Mouse (Mus musculus): Measurements from ENCODE around the gene Gm13420. TPM values are rescaled to one million over a fixed set of nuclear protein-coding genes. Genes with fewer than 3 reads are reported as not detected.
A peak's percentile ranks its signal among the peaks of the same experiment; 100 is the strongest.
"Not testable (repeated sequence)": the region's sequence is repeated elsewhere in the genome, so short reads cannot be mapped to it uniquely, and the experiment has no call there.

Gene Gm13420
- 1.7 TPM in 2 replicates for polyA plus RNA-seq (2015; fragmentation: Nextera tagmentation; extraction: Ambion mirVana)

GRCm38 (mm10) chr2:29751497-29751896 lies at the start of gene Gm13420:
TSS of gene Gm13420 (minus strand) at chr2:29751685.
- H3K9me3 ChIP-seq: no peaks in the 10 kb centered on the region
- peaks cover 56% of the 10 kb centered on the region for H3K27me3 ChIP-seq
- WGBS: 7% methylated on average over 28 of the region's 28 CpGs
- peak within 1 kb of the TSS; percentile 55 for H3K4me2 ChIP-seq
- peak within 1 kb of the TSS; percentile 62 for H3K27ac ChIP-seq
- H3K9ac ChIP-seq: no peak within 1 kb of the TSS; the same call in 1 of the 2 replicates
- peak; percentile 67 for ATAC-seq (ENCODE audit: borderline replicate concordance, extremely low read depth, low FRiP score, low TSS enrichment)
- peak within 1 kb of the TSS; percentile 32 for H3K4me3 ChIP-seq
- H3K4me1 ChIP-seq: peaks cover 6% of the 10 kb centered on the region; the same call in 1 of the 2 replicates
- H3K36me3 ChIP-seq: no peaks in the 10 kb centered on the region

- Histone ChIP-seq H3K27me3 (no peaks in the 10 kb centered on the region), H3K4me3 (no peak overlapping the region), H3K4me2 (no peak overlapping the region), H3K27ac (no peak overlapping the region), H3K9me3 (no peaks in the 10 kb centered on the region), H3K36me3 (peaks cover 27% of the 10 kb centered on the region; the same call in 1 of the 2 replicates), H3K9ac (no peak overlapping the region), H3K4me1 (peaks cover 10% of the 10 kb centered on the region; the same call in 1 of the 2 replicates)
- no peak for ATAC-seq (ENCODE audit: borderline replicate concordance, extremely low read depth, low FRiP score, low TSS enrichment)
- 83% methylated on average over 2 of the region's 2 CpGs for WGBS
These were observed 41.4 kb upstream of the Gm13420 start for GRCm38 (mm10) chr2:29792772-29793487.

- peak; percentile 83 for ATAC-seq (ENCODE audit: borderline replicate concordance, extremely low read depth, low FRiP score, low TSS enrichment)
These were observed 36.6 kb upstream of the Gm13420 start, which contains the start of gene Trub2 for GRCm38 (mm10) chr2:29787937-29788681. TSS of gene Trub2 (minus strand) at chr2:29788502.

GRCm38 (mm10) chr2:29787104-29787917 lies 35.8 kb upstream of the Gm13420 start, which contains the start of gene Coq4:
TSS of gene Coq4 (plus strand) at chr2:29787493.
- under 1% methylated on average over 31 of the region's 31 CpGs for WGBS
- peak; percentile 89; the same call in 1 of the 2 replicates for ATAC-seq (ENCODE audit: borderline replicate concordance, extremely low read depth, low FRiP score, low TSS enrichment)

More at GRCm38 (mm10) chr2:29787937-29788681, 36.6 kb upstream of the Gm13420 start, which contains the start of gene Trub2:
- WGBS: under 1% methylated on average over 45 of the region's 45 CpGs
- peak within 1 kb of the TSS; percentile 74 for H3K4me2 ChIP-seq
- H3K36me3 ChIP-seq: peaks cover 43% of the 10 kb centered on the region; the same call in 1 of the 2 replicates
- H3K9ac ChIP-seq: peak within 1 kb of the TSS; percentile 66
- peak within 1 kb of the TSS; percentile 74 for H3K4me3 ChIP-seq
- H3K27ac ChIP-seq: peak within 1 kb of the TSS; percentile 65
- H3K9me3 ChIP-seq: no peaks in the 10 kb centered on the region
- no peaks in the 10 kb centered on the region for H3K27me3 ChIP-seq
- H3K4me1 ChIP-seq: peaks cover 19% of the 10 kb centered on the region

GRCm38 (mm10) chr2:29784290-29784689 lies 32.8 kb upstream of the Gm13420 start:
- H3K9ac ChIP-seq: no peak overlapping the region
- H3K36me3 ChIP-seq: peaks cover 61% of the 10 kb centered on the region
- H3K4me2 ChIP-seq: no peak overlapping the region
- 70% methylated on average over 4 of the region's 4 CpGs for WGBS
- 0 out of 2 replicates have a peak, but pooled peaks have one; percentile 15 for ATAC-seq (ENCODE audit: borderline replicate concordance, extremely low read depth, low FRiP score, low TSS enrichment)
- peaks cover 19% of the 10 kb centered on the region for H3K4me1 ChIP-seq
- no peaks in the 10 kb centered on the region for H3K27me3 ChIP-seq
- no peaks in the 10 kb centered on the region for H3K9me3 ChIP-seq
- 0 out of 2 replicates have a peak overlapping the region, but pooled peaks have one; percentile 41 for H3K27ac ChIP-seq
- H3K4me3 ChIP-seq: no peak overlapping the region

More at GRCm38 (mm10) chr2:29787104-29787917, 35.8 kb upstream of the Gm13420 start, which contains the start of gene Coq4:
- H3K9me3 ChIP-seq: no peaks in the 10 kb centered on the region
- peak within 1 kb of the TSS; percentile 74 for H3K4me3 ChIP-seq
- peaks cover 51% of the 10 kb centered on the region for H3K36me3 ChIP-seq
- peaks cover 19% of the 10 kb centered on the region for H3K4me1 ChIP-seq
- H3K4me2 ChIP-seq: peak within 1 kb of the TSS; percentile 74
- H3K27ac ChIP-seq: peak within 1 kb of the TSS; percentile 65
- H3K9ac ChIP-seq: peak within 1 kb of the TSS; percentile 66
- H3K27me3 ChIP-seq: no peaks in the 10 kb centered on the region

- ATAC-seq (ENCODE audit: borderline replicate concordance, extremely low read depth, low FRiP score, low TSS enrichment); H3K4me2 ChIP-seq; H3K27me3 ChIP-seq; H3K4me3 ChIP-seq; H3K4me1 ChIP-seq; H3K9me3 ChIP-seq; H3K27ac ChIP-seq; H3K9ac ChIP-seq: not testable (repeated sequence)
- peaks cover 89% of the 10 kb centered on the region for H3K36me3 ChIP-seq
- WGBS: 95% methylated on average over 2 of the region's 2 CpGs
These were observed 29.8 kb upstream of the Gm13420 start for GRCm38 (mm10) chr2:29781256-29781655.

- Histone ChIP-seq H3K9ac (no peak overlapping the region), H3K4me1 (0 out of 2 replicates have a peak, but pooled peaks cover 1% of the 10 kb centered on the region), H3K27ac (no peak overlapping the region), H3K27me3 (no peaks in the 10 kb centered on the region), H3K9me3 (no peaks in the 10 kb centered on the region), H3K4me3 (no peak overlapping the region), H3K4me2 (no peak overlapping the region), H3K36me3 (peaks cover 26% of the 10 kb centered on the region)
- 85% methylated on average over 4 of the region's 4 CpGs for WGBS
- no peak for ATAC-seq (ENCODE audit: borderline replicate concordance, extremely low read depth, low FRiP score, low TSS enrichment)
These were observed 21.8 kb upstream of the Gm13420 start for GRCm38 (mm10) chr2:29773323-29773722.

- WGBS: 65% methylated on average over 8 of the region's 8 CpGs
These were observed 20.4 kb upstream of the Gm13420 start for GRCm38 (mm10) chr2:29771611-29772461.

GRCm38 (mm10) chr2:29770162-29770561 lies 18.7 kb upstream of the Gm13420 start:
- ATAC-seq (ENCODE audit: borderline replicate concordance, extremely low read depth, low FRiP score, low TSS enrichment): no peak
- Histone ChIP-seq H3K4me2 (no peak overlapping the region), H3K9ac (no peak overlapping the region)

More at GRCm38 (mm10) chr2:29771611-29772461, 20.4 kb upstream of the Gm13420 start:
- ATAC-seq (ENCODE audit: borderline replicate concordance, extremely low read depth, low FRiP score, low TSS enrichment): no peak
- Histone ChIP-seq H3K4me1 (0 out of 2 replicates have a peak, but pooled peaks cover 5% of the 10 kb centered on the region), H3K9me3 (no peaks in the 10 kb centered on the region), H3K36me3 (peaks cover 11% of the 10 kb centered on the region; the same call in 1 of the 2 replicates), H3K9ac (no peak overlapping the region), H3K27ac (no peak overlapping the region), H3K4me3 (no peak overlapping the region), H3K4me2 (no peak overlapping the region), H3K27me3 (no peaks in the 10 kb centered on the region)

GRCm38 (mm10) chr2:29768901-29769300 lies 17.4 kb upstream of the Gm13420 start:
- Histone ChIP-seq H3K36me3 (no peaks in the 10 kb centered on the region), H3K27me3 (no peaks in the 10 kb centered on the region), H3K4me1 (0 out of 2 replicates have a peak, but pooled peaks cover 5% of the 10 kb centered on the region), H3K9me3 (no peaks in the 10 kb centered on the region), H3K27ac (no peak overlapping the region), H3K9ac (no peak overlapping the region), H3K4me3 (no peak overlapping the region), H3K4me2 (no peak overlapping the region)
- ATAC-seq (ENCODE audit: borderline replicate concordance, extremely low read depth, low FRiP score, low TSS enrichment): no peak
- 53% methylated on average over 9 of the region's 9 CpGs for WGBS

More at GRCm38 (mm10) chr2:29770162-29770561, 18.7 kb upstream of the Gm13420 start:
- H3K4me1 ChIP-seq: 0 out of 2 replicates have a peak, but pooled peaks cover 5% of the 10 kb centered on the region
- H3K4me3 ChIP-seq: no peak overlapping the region
- H3K9me3 ChIP-seq: no peaks in the 10 kb centered on the region
- no peaks in the 10 kb centered on the region for H3K36me3 ChIP-seq
- H3K27me3 ChIP-seq: no peaks in the 10 kb centered on the region
- no peak overlapping the region for H3K27ac ChIP-seq

Data from lung, embryonic 15.5 days (tissue).